Mouse (Mus musculus) limb, embryonic 13.5 days (tissue): Measurements from ENCODE around the gene Klhl3. TPM values are rescaled to one million over a fixed set of nuclear protein-coding genes. Genes with fewer than 3 reads are reported as not detected.

Source experiments
- ATAC-seq: fragments of 200-750 bp; cut with Nextera tagmentation; 2 replicates; pipeline ENCODE4 v1.8.0; 2017; ENCODE audit warnings: low read depth, moderate number of reproducible peaks, moderate TSS enrichment; ENCODE audit not compliant: low FRiP score
- H3K27ac ChIP-seq: fragments of 300-500 bp; sonication (generic); 2 replicates; pipeline ENCODE4 v1.5.1; 2015; ENCODE audit warnings: inconsistent platforms, mild to moderate bottlenecking, moderate library complexity
- H3K27me3 ChIP-seq: fragments of 300-500 bp; sonication (generic); 2 replicates; pipeline ENCODE4 v1.6.1; 2015; ENCODE audit warnings: mild to moderate bottlenecking, inconsistent platforms
- H3K36me3 ChIP-seq: fragments of 300-500 bp; sonication (generic); 2 replicates; pipeline ENCODE4 v1.6.1; 2015; ENCODE audit warnings: inconsistent platforms, mild to moderate bottlenecking, moderate library complexity
- H3K4me1 ChIP-seq: fragments of 300-500 bp; sonication (generic); 2 replicates; pipeline ENCODE4 v1.6.1; 2015; ENCODE audit warnings: inconsistent platforms
- H3K4me2 ChIP-seq: fragments of 300-500 bp; sonication (generic); replicated peaks from 2 replicates; pipeline ENCODE4 v1.6.1; 2015; ENCODE audit warnings: inconsistent platforms, mild to moderate bottlenecking, moderate library complexity
- H3K4me3 ChIP-seq: fragments of 300-500 bp; sonication (generic); 2 replicates; pipeline ENCODE4 v1.5.1; 2015; ENCODE audit warnings: moderate library complexity, mild to moderate bottlenecking, inconsistent platforms
- H3K9ac ChIP-seq: fragments of 300-500 bp; sonication (generic); 2 replicates; pipeline ENCODE4 v1.6.1; 2015; ENCODE audit warnings: mild to moderate bottlenecking, inconsistent platforms
- H3K9me3 ChIP-seq: fragments of 300-500 bp; sonication (generic); 2 replicates; pipeline ENCODE4 v1.6.1; 2016; ENCODE audit warnings: inconsistent platforms
- WGBS: fragments of 180-500 bp; shearing (Covaris S2); methylation state at CpG from one replicate; pipeline ENCODE4 v1.1.7; 2015; 5-methylcytosine and 5-hydroxymethylcytosine counted together
- polyA plus RNA-seq: library from polyadenylated mRNA; unstranded; fragments of >200 nt; fragmentation: Nextera tagmentation; extraction: Ambion mirVana; gene quantifications from 2 replicates; pipeline ENCODE4 v1.2.1, GENCODE M21; 2015

Klhl3 gene
- polyA plus RNA-seq, 1 experiment from 2014 or later, result 4.2 TPM

DNA sequence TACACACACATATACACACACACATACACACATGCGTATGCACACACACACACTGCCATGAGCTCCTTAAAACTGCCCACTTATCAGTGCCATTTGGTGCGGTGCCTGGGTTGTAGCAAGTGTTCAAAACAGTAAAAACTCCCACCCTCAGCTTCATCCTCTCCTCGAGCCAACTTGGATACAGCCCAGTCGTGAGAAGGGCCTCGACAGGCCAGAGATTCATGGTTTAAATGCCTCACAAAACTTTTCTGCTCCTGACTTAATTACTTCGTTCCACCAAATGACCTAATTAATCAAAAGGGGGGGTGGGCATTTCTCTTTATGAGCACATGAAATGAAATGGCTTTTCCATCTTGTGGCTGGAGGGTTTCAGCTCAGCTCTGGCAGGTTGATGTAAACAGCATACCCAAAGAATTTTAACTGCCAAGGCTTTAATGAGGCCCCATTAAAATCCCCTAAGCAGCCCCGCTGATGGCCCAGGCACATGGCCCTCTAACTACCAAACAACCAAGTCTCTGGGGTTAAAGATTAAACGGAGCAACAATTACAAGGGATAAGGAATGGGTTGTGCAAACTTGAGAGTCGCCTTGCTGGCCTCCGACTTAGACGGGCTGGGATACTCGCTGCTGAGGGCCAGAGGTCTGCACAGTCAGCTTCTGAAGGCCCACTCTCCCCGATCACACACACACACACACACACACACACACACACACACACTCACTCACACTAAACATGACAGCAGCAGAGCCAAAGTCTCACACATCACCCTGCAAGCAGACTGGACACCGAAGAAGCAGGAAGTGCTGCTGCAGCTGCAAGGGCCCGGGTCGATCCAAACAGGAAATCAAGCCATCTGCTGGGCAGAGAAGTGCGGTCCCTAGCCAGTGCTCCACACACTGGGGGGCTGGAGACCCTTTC is 55.2 kb downstream of the Klhl3 start:
- Histone ChIP-seq H3K9ac (no peak overlapping the region), H3K4me3 (no peak overlapping the region), H3K4me1 (peaks cover 40% of the 10 kb centered on the region), H3K4me2 (peak overlapping the region; percentile 12), H3K27ac (peak overlapping the region; percentile 83), H3K27me3 (no peaks in the 10 kb centered on the region), H3K9me3 (0 out of 2 replicates have a peak, but pooled peaks cover 4% of the 10 kb centered on the region), H3K36me3 (peaks cover 15% of the 10 kb centered on the region)
- ATAC-seq, result peak; percentile 88
- 9% methylated on average over 17 of the region's 17 CpGs for WGBS

DNA sequence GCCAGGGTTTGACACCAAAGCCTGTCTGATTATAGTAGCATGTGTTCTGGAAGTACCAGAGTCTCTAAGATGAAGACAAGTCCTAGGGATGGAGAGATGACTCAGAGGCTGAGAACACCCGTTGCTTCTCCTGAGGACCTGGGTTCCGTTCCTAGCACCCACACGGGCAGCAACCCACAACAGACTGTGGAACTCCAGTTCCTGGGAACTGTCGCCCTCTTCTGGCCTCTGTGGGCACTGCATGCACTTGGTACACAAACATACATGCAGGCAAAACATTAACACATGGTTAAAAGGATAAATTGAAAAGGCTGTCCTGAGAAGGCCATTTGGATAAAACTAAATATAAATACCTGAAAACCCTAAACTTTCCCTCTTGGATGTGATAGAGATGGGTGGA is 56.8 kb downstream of the Klhl3 start:
- WGBS, result 83% methylated on average over 4 of the region's 4 CpGs
- H3K27ac ChIP-seq, result no peak overlapping the region
- ATAC-seq, result no peak

DNA sequence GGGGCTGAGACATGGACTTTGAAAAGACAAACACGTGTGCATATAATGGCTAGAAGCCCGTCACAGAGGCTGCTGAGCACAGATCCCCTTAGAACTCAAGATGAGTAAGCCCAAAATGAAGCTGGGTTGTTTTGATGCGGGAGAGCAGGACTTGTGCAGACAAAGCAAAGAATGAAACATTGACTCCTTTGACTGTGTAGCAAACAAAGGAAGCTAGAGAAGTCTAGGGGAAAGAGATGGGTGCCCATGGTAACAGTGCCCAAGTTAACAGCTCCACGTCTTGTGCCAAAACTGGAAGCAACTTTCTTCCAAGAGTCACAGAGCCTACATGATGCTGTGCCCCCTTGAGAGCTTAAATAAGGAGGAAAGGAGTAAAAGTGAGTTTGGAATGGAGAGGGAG is 59.8 kb downstream of the Klhl3 start:
- 0 out of 2 replicates have a peak, but pooled peaks cover 8% of the 10 kb centered on the region for H3K9me3 ChIP-seq
- no peak overlapping the region for H3K4me3 ChIP-seq
- ATAC-seq, result no peak
- no peak overlapping the region for H3K4me2 ChIP-seq
- no peak overlapping the region for H3K9ac ChIP-seq
- H3K27me3 ChIP-seq, result no peaks in the 10 kb centered on the region
- H3K4me1 ChIP-seq, result peaks cover 20% of the 10 kb centered on the region
- H3K36me3 ChIP-seq, result 0 out of 2 replicates have a peak, but pooled peaks cover 2% of the 10 kb centered on the region
- WGBS, result 87% methylated on average over 4 of the region's 4 CpGs
- H3K27ac ChIP-seq, result no peak overlapping the region

More for the DNA sequence above, 56.8 kb downstream of the Klhl3 start:
- Histone ChIP-seq H3K27me3 (no peaks in the 10 kb centered on the region), H3K9ac (no peak overlapping the region), H3K4me2 (no peak overlapping the region), H3K9me3 (0 out of 2 replicates have a peak, but pooled peaks cover 8% of the 10 kb centered on the region), H3K4me1 (peaks cover 40% of the 10 kb centered on the region), H3K4me3 (no peak overlapping the region), H3K36me3 (peaks cover 4% of the 10 kb centered on the region)

DNA sequence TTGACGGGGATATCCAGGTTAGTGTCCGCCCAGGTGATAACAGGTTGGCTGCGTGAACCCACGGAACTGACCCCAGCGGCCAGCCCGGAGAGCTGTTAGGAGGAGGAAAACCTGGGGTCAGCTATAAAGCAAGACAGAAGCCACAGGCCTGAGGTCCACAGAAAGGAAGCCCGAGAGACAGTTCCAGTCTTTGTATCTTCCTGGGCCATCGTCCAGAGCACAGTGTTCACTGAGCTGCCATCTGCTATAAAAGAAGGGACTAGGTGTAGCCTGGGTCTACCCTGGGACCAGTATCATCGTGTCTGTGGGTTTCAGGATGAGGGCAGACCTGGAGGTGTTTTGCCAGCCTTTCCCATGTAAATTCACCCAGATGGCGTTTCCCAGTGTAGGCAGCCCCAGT is 61.7 kb downstream of the Klhl3 start:
- no peaks in the 10 kb centered on the region for H3K27me3 ChIP-seq
- H3K9me3 ChIP-seq, result 0 out of 2 replicates have a peak, but pooled peaks cover 7% of the 10 kb centered on the region
- H3K27ac ChIP-seq, result no peak overlapping the region
- no peak overlapping the region for H3K4me3 ChIP-seq
- no peak overlapping the region for H3K9ac ChIP-seq
- 84% methylated on average over 10 of the region's 10 CpGs for WGBS
- H3K4me2 ChIP-seq, result no peak overlapping the region
- H3K36me3 ChIP-seq, result peaks cover 14% of the 10 kb centered on the region; the same call in 1 of the 2 replicates
- H3K4me1 ChIP-seq, result 0 out of 2 replicates have a peak, but pooled peaks cover 2% of the 10 kb centered on the region
- no peak for ATAC-seq

DNA sequence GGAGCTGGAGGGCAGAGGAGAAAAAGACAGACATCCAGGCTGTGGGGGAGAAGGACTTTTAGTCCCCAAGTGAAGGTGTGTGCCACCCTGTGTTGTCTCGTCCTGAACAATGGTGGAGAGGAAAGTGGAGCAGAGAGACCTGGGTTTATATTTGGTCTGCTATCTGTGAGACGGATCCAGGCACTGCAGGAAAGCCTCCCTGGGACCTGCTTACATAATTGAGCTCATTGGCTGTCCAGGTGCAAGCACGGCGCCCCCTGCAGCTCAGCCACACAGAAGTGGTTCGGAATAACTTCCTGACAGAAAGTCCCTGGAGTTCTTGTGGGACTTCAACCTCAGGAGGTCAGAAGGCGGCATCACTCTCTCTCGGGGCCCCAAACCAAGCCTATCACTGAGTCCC is 62.1 kb downstream of the Klhl3 start:
- no peak for ATAC-seq
- Histone ChIP-seq H3K36me3 (peaks cover 18% of the 10 kb centered on the region; the same call in 1 of the 2 replicates), H3K4me3 (no peak overlapping the region), H3K27me3 (no peaks in the 10 kb centered on the region), H3K4me1 (0 out of 2 replicates have a peak, but pooled peaks cover 2% of the 10 kb centered on the region), H3K27ac (no peak overlapping the region), H3K9me3 (0 out of 2 replicates have a peak, but pooled peaks cover 5% of the 10 kb centered on the region), H3K9ac (no peak overlapping the region), H3K4me2 (no peak overlapping the region)
- WGBS, result 52% methylated on average over 7 of the region's 7 CpGs

DNA sequence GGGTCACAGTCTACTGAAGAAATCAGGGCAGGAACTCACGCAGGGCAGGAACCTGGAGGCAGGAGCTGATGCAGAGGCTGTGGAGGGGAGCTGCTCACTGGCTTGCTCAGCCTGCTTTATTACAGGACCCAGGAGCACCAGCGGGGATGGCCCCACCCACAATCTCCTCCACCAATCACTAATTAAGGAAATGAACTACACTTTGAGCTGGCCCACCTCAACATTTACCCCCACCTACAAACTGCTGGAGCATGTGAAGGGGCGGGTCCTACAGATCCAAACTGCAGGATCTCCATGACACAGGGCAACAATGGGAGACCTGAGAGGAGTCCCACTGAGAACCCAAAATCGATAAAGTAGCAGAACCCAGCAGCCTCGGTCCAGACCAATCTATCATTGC is 64.3 kb downstream of the Klhl3 start:
- 0 out of 2 replicates have a peak, but pooled peaks cover 5% of the 10 kb centered on the region for H3K9me3 ChIP-seq
- no peak overlapping the region for H3K4me2 ChIP-seq
- no peak for ATAC-seq
- H3K36me3 ChIP-seq, result peaks cover 22% of the 10 kb centered on the region
- 67% methylated on average over 5 of the region's 5 CpGs for WGBS
- H3K4me1 ChIP-seq, result peaks cover 4% of the 10 kb centered on the region; the same call in 1 of the 2 replicates
- no peak overlapping the region for H3K27ac ChIP-seq
- H3K27me3 ChIP-seq, result no peaks in the 10 kb centered on the region
- no peak overlapping the region for H3K4me3 ChIP-seq
- H3K9ac ChIP-seq, result no peak overlapping the region

DNA sequence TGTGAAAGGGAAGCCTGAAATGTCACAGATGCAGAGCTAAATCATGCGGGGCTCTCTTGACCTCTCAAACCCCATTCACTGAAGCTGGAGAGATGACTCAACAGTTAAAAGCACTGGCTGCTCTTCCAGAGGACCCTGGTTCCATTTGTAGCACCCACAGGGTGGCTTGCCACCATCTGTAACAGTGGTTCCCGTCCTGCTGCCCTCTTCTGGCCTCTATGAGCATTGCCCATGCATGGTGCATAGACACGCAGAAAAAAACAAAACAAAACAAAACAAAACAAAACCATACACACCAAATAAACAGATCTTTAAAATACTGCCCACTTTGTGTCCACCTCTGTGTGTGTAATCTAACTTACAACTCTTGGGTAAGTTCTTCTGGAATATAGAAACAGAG is 65.3 kb downstream of the Klhl3 start:
- Histone ChIP-seq H3K4me2 (no peak overlapping the region), H3K27me3 (no peaks in the 10 kb centered on the region), H3K4me3 (no peak overlapping the region), H3K4me1 (peaks cover 5% of the 10 kb centered on the region; the same call in 1 of the 2 replicates), H3K27ac (no peak overlapping the region), H3K36me3 (peaks cover 22% of the 10 kb centered on the region), H3K9me3 (0 out of 2 replicates have a peak, but pooled peaks cover 5% of the 10 kb centered on the region), H3K9ac (no peak overlapping the region)
- ATAC-seq, result no peak
- WGBS, result 85% methylated on average over 3 of the region's 3 CpGs

DNA sequence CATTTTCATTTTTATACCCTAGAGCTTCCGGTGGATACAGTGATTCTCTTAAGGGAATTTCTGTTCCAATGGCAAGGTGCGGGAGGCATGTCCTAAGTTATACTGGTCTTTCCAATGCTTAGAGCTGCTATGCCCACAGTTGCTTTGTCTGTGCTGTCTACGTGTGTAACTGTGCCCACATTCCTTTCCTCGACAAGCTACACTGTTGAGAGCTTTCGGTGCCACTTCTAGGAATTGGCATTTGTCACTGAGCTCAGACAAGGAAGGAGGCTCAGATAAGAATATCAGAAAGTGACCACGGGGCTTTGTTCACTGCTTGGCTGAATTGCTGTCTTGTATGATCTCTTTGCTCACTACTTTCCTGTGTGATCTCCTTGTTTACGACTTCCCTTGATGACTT is 67.2 kb downstream of the Klhl3 start:
- WGBS, result 84% methylated on average over 7 of the region's 7 CpGs
- Histone ChIP-seq H3K4me3 (no peak overlapping the region), H3K36me3 (peaks cover 28% of the 10 kb centered on the region), H3K4me2 (no peak overlapping the region), H3K9me3 (no peaks in the 10 kb centered on the region), H3K9ac (no peak overlapping the region), H3K4me1 (peaks cover 5% of the 10 kb centered on the region; the same call in 1 of the 2 replicates), H3K27me3 (no peaks in the 10 kb centered on the region), H3K27ac (no peak overlapping the region)
- ATAC-seq, result no peak

DNA sequence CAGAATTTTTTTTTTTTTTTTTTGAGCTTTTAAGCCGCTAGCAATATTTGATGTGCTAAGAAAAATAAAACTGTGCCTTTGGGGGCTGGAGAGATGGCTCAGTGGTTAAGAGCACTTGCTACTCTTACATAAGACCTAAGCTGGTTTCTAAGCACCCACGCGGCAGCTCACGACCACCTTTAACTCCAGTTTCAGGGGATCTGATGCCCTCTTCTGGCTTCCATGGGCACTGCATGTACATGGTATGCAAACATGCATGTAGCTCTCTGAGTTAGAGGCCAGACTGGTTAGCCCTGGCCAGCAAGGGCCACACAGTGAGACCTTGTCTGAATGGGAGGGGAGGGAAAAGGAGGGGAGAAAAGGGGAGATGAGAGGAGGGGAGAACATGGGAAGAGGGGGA is 68.1 kb downstream of the Klhl3 start:
- Histone ChIP-seq H3K27ac (no peak overlapping the region), H3K4me2 (no peak overlapping the region), H3K4me1 (peaks cover 5% of the 10 kb centered on the region; the same call in 1 of the 2 replicates), H3K9me3 (no peaks in the 10 kb centered on the region), H3K9ac (no peak overlapping the region), H3K36me3 (peaks cover 35% of the 10 kb centered on the region), H3K4me3 (no peak overlapping the region), H3K27me3 (no peaks in the 10 kb centered on the region)
- no peak for ATAC-seq
- 56% methylated on average over 4 of the region's 4 CpGs for WGBS

DNA sequence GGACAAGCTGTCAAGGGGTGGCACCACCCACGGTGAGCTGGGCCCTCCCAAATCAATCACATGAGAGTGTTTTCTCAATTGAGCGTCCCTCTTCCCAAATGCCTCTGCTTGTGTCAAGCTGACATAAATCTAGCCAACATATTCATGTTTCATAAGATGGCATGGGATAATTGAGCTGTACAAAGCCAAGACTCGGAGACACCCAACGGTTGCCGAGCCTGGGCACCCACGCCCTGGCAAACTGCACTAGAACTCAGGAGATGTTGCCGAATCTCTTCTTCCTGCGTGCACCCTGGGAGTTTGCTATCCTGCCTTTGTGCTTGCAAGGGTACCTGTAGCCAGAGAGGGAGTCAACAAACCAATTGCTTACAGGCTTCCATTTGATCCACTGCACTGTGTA is 70.1 kb downstream of the Klhl3 start:
- Histone ChIP-seq H3K4me1 (peaks cover 5% of the 10 kb centered on the region; the same call in 1 of the 2 replicates), H3K9ac (no peak overlapping the region), H3K4me2 (no peak overlapping the region), H3K4me3 (no peak overlapping the region), H3K27me3 (no peaks in the 10 kb centered on the region), H3K9me3 (no peaks in the 10 kb centered on the region), H3K36me3 (peaks cover 38% of the 10 kb centered on the region), H3K27ac (no peak overlapping the region)
- 94% methylated on average over 8 of the region's 8 CpGs for WGBS
- ATAC-seq, result no peak

DNA sequence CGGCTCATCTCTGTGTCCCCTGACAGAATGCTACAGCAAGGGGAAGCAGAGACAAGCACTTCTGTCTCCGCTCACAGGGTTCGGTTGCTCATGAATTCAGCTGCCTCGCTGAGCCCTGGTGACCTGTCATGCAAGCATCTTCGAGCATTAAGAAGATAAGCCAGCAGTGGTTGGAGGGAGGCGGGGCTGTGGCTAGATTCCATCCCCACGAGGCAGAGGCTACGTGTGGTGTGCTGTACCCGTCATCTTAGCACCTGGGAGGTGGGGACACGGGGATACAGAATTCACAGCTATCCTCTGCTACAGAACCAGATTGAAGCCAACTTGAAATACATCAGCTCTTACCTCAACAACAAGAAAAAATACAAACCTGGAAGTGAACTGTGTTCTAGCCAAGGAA is 73.3 kb downstream of the Klhl3 start:
- no peak overlapping the region for H3K9ac ChIP-seq
- no peaks in the 10 kb centered on the region for H3K27me3 ChIP-seq
- no peak for ATAC-seq
- no peak overlapping the region for H3K4me2 ChIP-seq
- no peak overlapping the region for H3K4me3 ChIP-seq
- 68% methylated on average over 10 of the region's 10 CpGs for WGBS
- H3K9me3 ChIP-seq, result no peaks in the 10 kb centered on the region
- no peak overlapping the region for H3K27ac ChIP-seq
- H3K4me1 ChIP-seq, result peaks cover 21% of the 10 kb centered on the region
- peaks cover 19% of the 10 kb centered on the region for H3K36me3 ChIP-seq

DNA sequence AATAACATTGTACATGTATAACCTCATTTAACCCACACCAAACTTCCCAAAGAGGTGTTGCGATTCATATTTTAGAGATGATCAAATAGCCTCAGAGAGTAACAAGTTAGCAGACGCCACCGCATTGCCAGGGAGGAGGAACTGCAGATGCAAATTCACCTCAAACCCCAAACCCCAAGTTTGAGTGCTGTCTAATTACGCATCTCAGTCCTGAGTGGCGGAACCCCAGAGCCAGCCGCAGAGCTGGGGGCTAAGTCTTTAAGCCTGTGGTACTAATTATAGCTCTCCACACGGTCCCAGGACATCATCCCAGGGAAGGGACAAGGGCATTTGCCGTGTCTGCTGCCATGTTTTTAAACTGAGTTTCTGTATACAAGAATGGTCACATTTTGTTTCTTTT is 75.9 kb downstream of the Klhl3 start:
- H3K27ac ChIP-seq, result no peak overlapping the region
- peaks cover 16% of the 10 kb centered on the region for H3K4me1 ChIP-seq
- peaks cover 19% of the 10 kb centered on the region for H3K36me3 ChIP-seq
- H3K27me3 ChIP-seq, result no peaks in the 10 kb centered on the region
- no peak overlapping the region for H3K9ac ChIP-seq
- no peaks in the 10 kb centered on the region for H3K9me3 ChIP-seq
- 62% methylated on average over 8 of the region's 8 CpGs for WGBS
- H3K4me2 ChIP-seq, result no peak overlapping the region
- no peak overlapping the region for H3K4me3 ChIP-seq
- ATAC-seq, result no peak
